Mouse (Mus musculus): ENCODE measurements around the gene Trpv2.
A peak's percentile ranks its signal among the peaks of the same experiment; 100 is the strongest.

The Trpv2 gene

GRCm38 (mm10) chr11:62630225-62630821, 56.0 kb downstream of the Trpv2 start:
- peak; percentile 49 for DNase-seq (ENCODE audit: low spot score)

GRCm38 (mm10) chr11:62631138-62631537, 56.9 kb downstream of the Trpv2 start:
- DNase-seq (ENCODE audit: low spot score), result peak; percentile 56

GRCm38 (mm10) chr11:62635406-62635805, 61.1 kb downstream of the Trpv2 start:
- DNase-seq (ENCODE audit: low spot score), result no peak

GRCm38 (mm10) chr11:62636105-62636839, 62.0 kb downstream of the Trpv2 start:
- DNase-seq (ENCODE audit: low spot score), result no peak

GRCm38 (mm10) chr11:62636840-62637221, 62.5 kb downstream of the Trpv2 start:
- DNase-seq (ENCODE audit: low spot score), result no peak

GRCm38 (mm10) chr11:62637401-62637800, 63.1 kb downstream of the Trpv2 start:
- DNase-seq (ENCODE audit: low spot score), result no peak

GRCm38 (mm10) chr11:62637806-62638205, 63.5 kb downstream of the Trpv2 start:
- DNase-seq (ENCODE audit: low spot score), result no peak

- no peak for DNase-seq (ENCODE audit: low spot score)
Measured at GRCm38 (mm10) chr11:62638402-62638801, 64.1 kb downstream of the Trpv2 start.

- no peak for DNase-seq (ENCODE audit: low spot score)
Measured at GRCm38 (mm10) chr11:62640378-62640777, 66.1 kb downstream of the Trpv2 start.

- no peak for DNase-seq (ENCODE audit: low spot score)
Measured at GRCm38 (mm10) chr11:62642023-62642844, 67.9 kb downstream of the Trpv2 start.

GRCm38 (mm10) chr11:62643011-62643631, 68.8 kb downstream of the Trpv2 start:
- DNase-seq (ENCODE audit: low spot score), result no peak

GRCm38 (mm10) chr11:62643681-62644363, 69.5 kb downstream of the Trpv2 start:
- DNase-seq (ENCODE audit: low spot score), result no peak

GRCm38 (mm10) chr11:62644602-62645336, 70.5 kb downstream of the Trpv2 start:
- no peak for DNase-seq (ENCODE audit: low spot score)

GRCm38 (mm10) chr11:62645337-62645675, 71.0 kb downstream of the Trpv2 start:
- DNase-seq (ENCODE audit: low spot score), result no peak

- DNase-seq (ENCODE audit: low spot score), result no peak
Measured at GRCm38 (mm10) chr11:62645732-62646494, 71.6 kb downstream of the Trpv2 start.

GRCm38 (mm10) chr11:62646495-62646843, 72.2 kb downstream of the Trpv2 start:
- DNase-seq (ENCODE audit: low spot score), result no peak

- no peak for DNase-seq (ENCODE audit: low spot score)
Measured at GRCm38 (mm10) chr11:62646958-62647515, 72.8 kb downstream of the Trpv2 start.

GRCm38 (mm10) chr11:62647661-62648590, 73.6 kb downstream of the Trpv2 start, which contains the start of gene Lrrc75a:
Lrrc75a (minus strand) TSS chr11:62648523.
- peak; percentile 60 for DNase-seq (ENCODE audit: low spot score)

Measured in embryo, embryonic 10 days (tissue).